Mouse (Mus musculus): ENCODE data around the gene Ddx20. TPM values are rescaled to one million over a fixed set of nuclear protein-coding genes. Genes with fewer than 3 reads are reported as not detected.

Ddx20 gene
- 10 to 100 TPM in 2 of 4 experiments, 1 to 10 TPM in 2; 9.0 to 11.7 (median 10.7) TPM for total RNA-seq (2022)

GRCm38 (mm10) chr3:105687324-105688060, at the start of gene Ddx20:
Gene Ddx20, minus strand, starts transcription at chr3:105687574.
- peak; percentile 96 for DNase-seq (ENCODE audit: low spot score)

GRCm38 (mm10) chr3:105737070-105737469, 49.7 kb upstream of the Ddx20 start:
- DNase-seq (ENCODE audit: low spot score): no peak

GRCm38 (mm10) chr3:105736148-105736547, 48.8 kb upstream of the Ddx20 start:
- DNase-seq (ENCODE audit: low spot score): no peak

GRCm38 (mm10) chr3:105735285-105735684, 47.9 kb upstream of the Ddx20 start:
- DNase-seq (ENCODE audit: low spot score): no peak

- no peak for DNase-seq (ENCODE audit: low spot score)
Observed at GRCm38 (mm10) chr3:105733538-105733937, 46.2 kb upstream of the Ddx20 start.

GRCm38 (mm10) chr3:105732360-105732759, 45.0 kb upstream of the Ddx20 start:
- no peak for DNase-seq (ENCODE audit: low spot score)

GRCm38 (mm10) chr3:105726037-105726436, 38.7 kb upstream of the Ddx20 start:
- peak; percentile 81 for DNase-seq (ENCODE audit: low spot score)

- DNase-seq (ENCODE audit: low spot score): no peak
Observed at GRCm38 (mm10) chr3:105722510-105722909, 35.1 kb upstream of the Ddx20 start.

- no peak for DNase-seq (ENCODE audit: low spot score)
Observed at GRCm38 (mm10) chr3:105721681-105722201, 34.4 kb upstream of the Ddx20 start.

- no peak for DNase-seq (ENCODE audit: low spot score)
Observed at GRCm38 (mm10) chr3:105720514-105720913, 33.1 kb upstream of the Ddx20 start.

- no peak for DNase-seq (ENCODE audit: low spot score)
Observed at GRCm38 (mm10) chr3:105719979-105720378, 32.6 kb upstream of the Ddx20 start.

GRCm38 (mm10) chr3:105718746-105719145, 31.4 kb upstream of the Ddx20 start:
- DNase-seq (ENCODE audit: low spot score): no peak

- DNase-seq (ENCODE audit: low spot score): no peak
Observed at GRCm38 (mm10) chr3:105717856-105718555, 30.6 kb upstream of the Ddx20 start.

GRCm38 (mm10) chr3:105716353-105717000, 29.1 kb upstream of the Ddx20 start:
- DNase-seq (ENCODE audit: low spot score): no peak

- DNase-seq (ENCODE audit: low spot score): no peak
Observed at GRCm38 (mm10) chr3:105714820-105715167, 27.4 kb upstream of the Ddx20 start.

GRCm38 (mm10) chr3:105714091-105714819, 26.9 kb upstream of the Ddx20 start:
- DNase-seq (ENCODE audit: low spot score): no peak

- no peak for DNase-seq (ENCODE audit: low spot score)
Observed at GRCm38 (mm10) chr3:105712827-105713226, 25.5 kb upstream of the Ddx20 start.

- peak; percentile 83 for DNase-seq (ENCODE audit: low spot score)
Observed at GRCm38 (mm10) chr3:105711741-105712140, 24.4 kb upstream of the Ddx20 start.

GRCm38 (mm10) chr3:105710246-105710645, 22.9 kb upstream of the Ddx20 start:
- no peak for DNase-seq (ENCODE audit: low spot score)

- no peak for DNase-seq (ENCODE audit: low spot score)
Observed at GRCm38 (mm10) chr3:105707590-105707989, 20.2 kb upstream of the Ddx20 start.

- no peak for DNase-seq (ENCODE audit: low spot score)
Observed at GRCm38 (mm10) chr3:105706366-105707020, 19.1 kb upstream of the Ddx20 start.
